Mouse (Mus musculus) intestine, embryonic 16.5 days (tissue): Measurements from ENCODE around the gene Cox6a2. TPM values are rescaled to one million over a fixed set of nuclear protein-coding genes. Genes with fewer than 3 reads are reported as not detected.

ENCODE experiments used
- ATAC-seq: fragments of 200-750 bp; cut with Nextera tagmentation; 2 replicates; pipeline ENCODE4 v1.8.0; 2017; ENCODE audit warnings: moderate TSS enrichment, moderate library complexity
- H3K27ac ChIP-seq: fragments of 300-500 bp; sonication (generic); 2 replicates; pipeline ENCODE4 v1.5.1; 2014; ENCODE audit warnings: mild to moderate bottlenecking, low read length
- H3K27me3 ChIP-seq: fragments of 300-500 bp; sonication (generic); replicated peaks from 2 replicates; pipeline ENCODE4 v1.6.1; 2014; ENCODE audit warnings: low read length, control low read depth, mixed read lengths; ENCODE audit not compliant: control insufficient read depth, insufficient read depth
- H3K36me3 ChIP-seq: fragments of 300-500 bp; sonication (generic); 2 replicates; pipeline ENCODE4 v1.6.1; 2014; ENCODE audit warnings: low read length, control low read depth; ENCODE audit not compliant: control insufficient read depth, insufficient read depth
- H3K4me1 ChIP-seq: fragments of 300-500 bp; sonication (generic); 2 replicates; pipeline ENCODE4 v1.6.1; 2014; ENCODE audit warnings: low read length, control low read depth, mixed read lengths; ENCODE audit not compliant: control insufficient read depth, insufficient read depth
- H3K4me2 ChIP-seq: fragments of 300-500 bp; sonication (generic); 2 replicates; pipeline ENCODE4 v1.6.1; 2014; ENCODE audit warnings: low read depth, low read length, control low read depth
- H3K4me3 ChIP-seq: fragments of 300-500 bp; sonication (generic); 2 replicates; pipeline ENCODE4 v1.5.1; 2014; ENCODE audit warnings: mild to moderate bottlenecking, low read length
- H3K9ac ChIP-seq: fragments of 300-500 bp; sonication (generic); 2 replicates; pipeline ENCODE4 v1.6.1; 2014; ENCODE audit warnings: low read depth, low read length
- H3K9me3 ChIP-seq: fragments of 300-500 bp; sonication (generic); 2 replicates; pipeline ENCODE4 v1.6.1; 2016; ENCODE audit warnings: low read length, control low read depth; ENCODE audit not compliant: control insufficient read depth
- WGBS: fragments of 180-500 bp; shearing (Covaris S2); extraction: QIAGEN DNeasy Blood & Tissue Kit; methylation state at CpG from one replicate; pipeline ENCODE4 v1.1.7; 2014; 5-methylcytosine and 5-hydroxymethylcytosine counted together
- polyA plus RNA-seq: library from polyadenylated mRNA; unstranded; fragments of >200 nt; fragmentation: Nextera tagmentation; extraction: Ambion mirVana; gene quantifications from 2 replicates; pipeline ENCODE4 v1.2.1, GENCODE M21; 2015

The Cox6a2 gene
- polyA plus RNA-seq, 1 experiment from 2014 or later = 0.95 TPM

DNA sequence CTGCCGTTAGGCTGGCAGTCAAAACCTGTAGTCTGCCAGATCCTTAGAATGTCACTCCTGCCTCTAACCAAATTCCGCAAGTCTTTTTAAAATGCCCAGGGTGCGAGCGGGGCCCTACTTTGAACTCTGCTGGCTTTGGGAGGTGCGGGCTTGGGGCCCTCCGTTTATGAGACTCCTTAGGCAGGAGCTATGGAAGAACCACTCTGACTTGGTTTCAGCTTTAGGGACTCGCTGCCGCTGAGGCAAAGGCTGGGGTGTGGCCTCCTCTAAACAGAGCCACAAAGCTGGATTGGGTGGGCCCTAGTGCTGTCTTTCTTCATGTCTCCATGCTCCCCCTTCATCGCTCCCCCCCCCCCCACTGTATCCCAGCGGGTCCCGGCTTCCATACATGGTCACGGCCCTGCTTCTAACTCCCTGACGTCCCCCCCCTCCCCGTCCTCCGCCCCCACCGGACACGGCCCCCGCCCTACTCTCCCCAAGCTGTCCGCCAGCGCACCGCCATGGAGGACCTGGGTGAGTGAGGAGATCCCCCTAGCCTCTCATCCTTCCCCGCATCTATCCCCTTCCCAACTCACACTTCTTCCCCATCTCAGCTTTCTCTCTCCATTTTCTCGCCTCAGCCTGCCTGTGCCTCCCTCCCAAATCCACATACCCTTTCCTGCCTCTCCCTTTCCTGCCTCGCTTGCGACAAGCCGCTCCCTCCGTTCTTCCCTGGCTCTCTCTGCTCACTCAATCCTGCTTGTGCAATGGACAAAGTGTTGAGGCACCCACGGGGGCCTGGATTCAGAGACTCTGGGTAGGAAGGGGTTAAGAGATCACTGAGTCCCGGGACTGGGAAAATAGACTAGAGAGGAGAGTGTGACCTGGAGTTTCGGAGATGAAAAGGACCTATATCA is 40.6 kb upstream of the Cox6a2 start, which contains the start of gene Tgfb1i1:
Gene Tgfb1i1, plus strand, starts transcription at position 317 of the 896 bp plus-strand sequence.
- H3K4me3 ChIP-seq = peak within 1 kb of the TSS; percentile 66
- peak within 1 kb of the TSS; percentile 85 for H3K9ac ChIP-seq
- H3K36me3 ChIP-seq = peaks cover 6% of the 10 kb centered on the region; the same call in 1 of the 2 replicates
- peak within 1 kb of the TSS; percentile 63 for H3K4me2 ChIP-seq
- WGBS = 2% methylated on average over 23 of the region's 30 CpGs
- no peaks in the 10 kb centered on the region for H3K27me3 ChIP-seq
- H3K4me1 ChIP-seq = peaks cover 12% of the 10 kb centered on the region; the same call in 1 of the 2 replicates
- peak within 1 kb of the TSS; percentile 97 for H3K27ac ChIP-seq
- peak; percentile 83 for ATAC-seq
- H3K9me3 ChIP-seq = no peaks in the 10 kb centered on the region

DNA sequence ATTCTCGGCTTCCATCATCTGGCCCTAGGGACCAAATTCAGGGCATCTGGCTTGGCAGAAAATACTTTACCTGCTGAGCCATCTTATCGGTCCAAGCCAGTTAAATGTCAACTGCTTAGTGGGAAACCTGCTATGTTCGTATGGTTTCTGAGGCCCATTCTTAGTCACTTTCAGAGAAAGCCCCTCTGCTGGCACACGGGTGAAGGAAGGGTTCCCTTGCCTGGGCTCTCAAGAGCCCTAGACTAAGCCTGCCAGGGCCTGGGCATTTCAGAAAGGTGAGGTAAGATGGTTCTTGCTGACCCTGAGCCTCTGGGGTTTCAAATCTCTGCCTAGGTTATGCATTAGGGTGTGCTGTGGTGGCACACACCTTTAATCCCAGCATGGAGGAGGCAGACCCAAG is 39.4 kb upstream of the Cox6a2 start:
- 85% methylated on average over 4 of the region's 4 CpGs for WGBS
- peaks cover 6% of the 10 kb centered on the region; the same call in 1 of the 2 replicates for H3K36me3 ChIP-seq
- H3K4me2 ChIP-seq = no peak overlapping the region
- ATAC-seq = no peak
- H3K4me3 ChIP-seq = no peak overlapping the region
- peak overlapping the region; percentile 85; the same call in 1 of the 2 replicates for H3K9ac ChIP-seq
- no peaks in the 10 kb centered on the region for H3K9me3 ChIP-seq
- peak overlapping the region; percentile 97 for H3K27ac ChIP-seq
- peaks cover 13% of the 10 kb centered on the region; the same call in 1 of the 2 replicates for H3K4me1 ChIP-seq
- H3K27me3 ChIP-seq = no peaks in the 10 kb centered on the region

DNA sequence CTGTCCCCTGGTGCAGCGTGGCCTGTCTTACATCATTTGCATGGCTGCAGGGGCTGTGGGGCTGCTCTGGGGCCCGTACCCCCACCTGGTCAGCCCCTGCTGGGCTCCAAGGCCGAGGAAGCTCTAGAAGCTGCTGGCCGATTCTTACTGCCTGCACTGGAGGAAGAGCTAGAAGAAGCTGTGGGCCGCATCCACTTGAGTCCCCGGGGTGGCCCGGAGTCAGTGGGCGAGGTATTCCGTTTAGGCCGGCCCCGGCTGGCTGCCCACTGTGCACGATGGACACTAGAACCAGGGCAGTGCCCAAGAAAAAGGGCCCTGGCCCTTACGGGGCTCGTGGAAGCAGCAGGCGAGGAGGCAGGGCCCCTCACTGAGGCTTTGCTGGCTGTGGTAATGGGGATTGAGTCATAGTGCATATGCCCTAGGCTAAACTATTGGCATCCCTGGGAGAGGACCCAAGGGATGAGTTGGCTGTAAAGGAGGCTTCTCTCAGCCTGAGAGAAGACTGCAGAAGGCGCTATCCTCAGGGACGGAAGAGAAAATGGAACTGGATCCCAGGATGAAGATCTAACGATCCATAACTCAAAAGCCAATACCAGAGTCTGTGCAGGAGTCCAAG is 38.3 kb upstream of the Cox6a2 start:
- no peaks in the 10 kb centered on the region for H3K27me3 ChIP-seq
- H3K27ac ChIP-seq = no peak overlapping the region
- H3K4me2 ChIP-seq = no peak overlapping the region
- H3K4me1 ChIP-seq = peaks cover 16% of the 10 kb centered on the region
- H3K36me3 ChIP-seq = peaks cover 11% of the 10 kb centered on the region; the same call in 1 of the 2 replicates
- no peaks in the 10 kb centered on the region for H3K9me3 ChIP-seq
- no peak overlapping the region for H3K4me3 ChIP-seq
- ATAC-seq = no peak
- WGBS = 89% methylated on average over 18 of the region's 18 CpGs
- H3K9ac ChIP-seq = no peak overlapping the region

DNA sequence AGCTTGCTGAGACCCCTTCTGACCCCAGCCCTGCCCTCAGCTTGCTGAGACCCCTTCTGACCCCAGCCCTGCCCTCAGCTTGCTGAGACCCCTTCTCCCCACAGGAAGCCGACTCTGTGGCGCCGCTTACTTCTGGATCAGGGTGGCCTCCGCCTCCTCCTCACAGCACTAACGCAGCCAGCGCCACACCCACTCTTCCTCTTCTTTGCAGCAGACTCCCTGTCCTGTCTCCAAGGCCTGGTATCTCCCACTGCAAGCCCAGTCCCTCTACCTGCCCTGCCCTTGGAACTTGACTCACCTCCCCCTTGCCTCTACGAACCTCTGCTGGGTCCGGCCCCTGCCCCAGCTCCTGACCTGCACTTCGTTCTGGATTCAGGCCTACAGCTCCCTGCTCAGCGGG is 37.7 kb upstream of the Cox6a2 start:
- no peaks in the 10 kb centered on the region for H3K9me3 ChIP-seq
- no peak overlapping the region for H3K27ac ChIP-seq
- peaks cover 11% of the 10 kb centered on the region; the same call in 1 of the 2 replicates for H3K36me3 ChIP-seq
- H3K9ac ChIP-seq = no peak overlapping the region
- H3K4me1 ChIP-seq = peaks cover 16% of the 10 kb centered on the region
- WGBS = 57% methylated on average over 10 of the region's 10 CpGs
- ATAC-seq = no peak
- H3K27me3 ChIP-seq = no peaks in the 10 kb centered on the region
- no peak overlapping the region for H3K4me2 ChIP-seq
- H3K4me3 ChIP-seq = no peak overlapping the region

DNA sequence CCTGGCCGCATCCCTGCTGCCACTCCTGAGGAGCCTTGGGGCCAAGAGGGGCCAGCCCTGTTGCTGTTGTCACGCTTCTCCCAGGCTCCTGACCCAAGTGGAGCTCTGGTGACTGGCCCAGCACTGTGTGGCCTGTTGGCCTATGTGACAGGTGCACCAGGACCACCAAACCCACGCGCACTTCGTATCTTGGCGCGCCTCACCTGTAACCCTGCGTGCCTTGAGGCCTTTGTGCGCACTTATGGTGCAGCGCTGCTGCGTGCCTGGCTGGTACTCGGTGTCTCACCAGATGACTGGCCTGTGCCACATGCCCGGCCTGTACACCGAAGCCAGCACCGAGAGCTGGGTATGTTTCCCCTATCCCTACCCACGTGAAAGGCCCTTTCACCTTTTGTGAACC is 36.1 kb upstream of the Cox6a2 start:
- peaks cover 11% of the 10 kb centered on the region for H3K4me1 ChIP-seq
- no peak overlapping the region for H3K4me2 ChIP-seq
- ATAC-seq = no peak
- no peaks in the 10 kb centered on the region for H3K9me3 ChIP-seq
- peaks cover 11% of the 10 kb centered on the region; the same call in 1 of the 2 replicates for H3K36me3 ChIP-seq
- 95% methylated on average over 16 of the region's 16 CpGs for WGBS
- H3K4me3 ChIP-seq = no peak overlapping the region
- no peak overlapping the region for H3K27ac ChIP-seq
- no peak overlapping the region for H3K9ac ChIP-seq
- H3K27me3 ChIP-seq = no peaks in the 10 kb centered on the region

DNA sequence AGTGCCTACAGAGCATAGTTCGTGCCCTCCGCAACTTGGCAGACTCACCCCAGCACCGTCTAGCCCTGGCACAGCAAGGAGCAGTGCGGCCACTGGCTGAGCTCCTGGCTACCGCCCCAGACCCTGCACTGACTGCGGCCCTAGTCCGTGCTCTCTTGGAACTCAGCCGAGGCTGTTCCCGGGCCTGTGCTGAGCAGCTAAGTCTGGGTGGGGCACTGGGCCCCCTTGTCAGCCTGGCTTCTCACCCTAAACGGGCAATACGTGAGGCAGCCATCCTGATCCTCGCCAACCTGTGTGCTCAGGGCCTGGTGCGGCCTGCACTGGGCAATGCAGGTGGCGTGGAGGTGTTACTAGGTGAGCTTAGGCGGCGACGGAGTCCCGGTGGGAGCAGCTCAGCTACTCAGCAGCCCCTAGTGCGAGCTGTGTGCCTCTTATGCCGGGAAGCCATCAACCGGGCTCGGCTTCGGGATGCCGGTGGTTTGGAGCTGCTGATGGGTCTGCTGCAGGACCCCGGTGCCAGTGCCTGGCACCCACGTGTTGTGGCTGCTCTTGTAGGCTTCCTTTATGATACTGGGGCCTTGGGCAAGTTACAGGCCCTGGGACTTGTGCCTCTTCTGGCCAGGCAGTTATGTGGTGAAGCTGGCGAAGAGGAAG is 34.1 kb upstream of the Cox6a2 start:
- no peak overlapping the region for H3K4me3 ChIP-seq
- 93% methylated on average over 27 of the region's 27 CpGs for WGBS
- ATAC-seq = no peak
- H3K9me3 ChIP-seq = no peaks in the 10 kb centered on the region
- peaks cover 11% of the 10 kb centered on the region; the same call in 1 of the 2 replicates for H3K36me3 ChIP-seq
- peaks cover 13% of the 10 kb centered on the region for H3K4me1 ChIP-seq
- no peak overlapping the region for H3K9ac ChIP-seq
- H3K4me2 ChIP-seq = no peak overlapping the region
- no peaks in the 10 kb centered on the region for H3K27me3 ChIP-seq
- no peak overlapping the region for H3K27ac ChIP-seq

DNA sequence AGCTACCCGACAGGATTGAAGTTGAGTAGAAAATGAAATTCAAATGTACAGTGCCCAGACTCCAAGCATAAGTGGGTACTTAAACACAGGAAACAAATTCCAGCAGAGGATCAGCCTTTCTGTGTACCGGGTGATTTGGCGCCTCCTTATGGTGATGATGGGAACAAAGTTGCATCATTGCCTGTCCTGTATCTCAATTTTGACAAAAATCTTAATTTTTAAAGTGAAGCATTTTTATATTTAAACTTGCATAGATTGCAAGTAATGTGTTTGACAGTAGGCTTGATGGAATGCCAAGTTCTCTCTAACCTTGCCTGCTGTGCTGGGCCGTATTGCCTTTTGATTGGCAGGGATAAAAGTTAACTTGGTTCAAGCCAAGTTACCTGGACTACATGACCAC is 32.8 kb upstream of the Cox6a2 start:
- Histone ChIP-seq H3K9ac (peak overlapping the region; percentile 21; the same call in 1 of the 2 replicates), H3K4me1 (peaks cover 13% of the 10 kb centered on the region), H3K4me2 (peak overlapping the region; percentile 56), H3K27ac (peak overlapping the region; percentile 68), H3K36me3 (peaks cover 4% of the 10 kb centered on the region; the same call in 1 of the 2 replicates), H3K27me3 (no peaks in the 10 kb centered on the region), H3K4me3 (peak overlapping the region; percentile 73), H3K9me3 (no peaks in the 10 kb centered on the region)
- 21% methylated on average over 4 of the region's 4 CpGs for WGBS
- ATAC-seq = no peak

DNA sequence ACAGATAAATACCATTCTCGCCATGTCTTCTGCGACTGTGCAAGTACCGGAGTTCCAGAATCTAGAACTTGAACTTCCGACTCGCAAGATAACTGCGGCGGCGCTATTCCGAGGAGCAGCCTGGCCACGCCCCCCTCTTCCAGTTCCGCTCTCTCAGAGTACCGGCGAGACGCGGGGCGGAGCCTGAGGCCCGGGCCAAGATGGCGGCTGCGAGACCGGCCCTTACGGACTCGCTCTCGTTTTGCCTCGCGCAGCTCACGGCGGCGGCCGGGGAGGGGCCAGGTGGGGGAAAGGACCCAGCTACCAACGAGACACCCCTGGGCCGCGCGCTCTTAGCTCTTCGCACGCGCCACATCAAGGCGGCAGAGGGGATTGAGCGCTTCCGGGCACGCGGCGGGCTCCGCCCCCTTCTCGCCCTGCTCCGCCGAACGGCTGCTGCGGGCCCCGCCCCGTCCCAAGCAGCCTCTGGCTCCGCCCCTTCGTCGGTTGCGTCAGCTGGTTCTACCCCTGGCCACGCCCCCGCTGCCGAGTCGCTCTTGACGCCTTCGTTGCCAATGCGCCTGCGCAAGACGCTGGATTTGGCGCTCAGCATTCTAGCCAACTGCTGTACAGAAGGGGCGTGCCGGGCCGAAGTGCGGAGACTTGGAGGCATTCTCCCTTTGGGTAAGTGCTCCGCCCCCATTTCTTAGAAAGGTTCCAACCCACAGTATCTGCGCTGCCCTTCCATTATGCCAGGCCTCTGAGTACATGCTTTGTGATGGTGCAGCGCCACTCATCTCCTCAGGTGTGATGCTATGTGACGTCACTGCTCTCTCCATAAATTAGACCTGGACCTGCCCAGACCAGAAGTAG is 32.0 kb upstream of the Cox6a2 start, which contains the start of gene 9130023H24Rik:
Gene 9130023H24Rik, minus strand, starts transcription at position 105 of the 852 bp plus-strand sequence.
- Histone ChIP-seq H3K27me3 (no peaks in the 10 kb centered on the region), H3K9ac (peak within 1 kb of the TSS; percentile 89), H3K4me3 (peak within 1 kb of the TSS; percentile 73), H3K4me1 (peaks cover 13% of the 10 kb centered on the region), H3K9me3 (no peaks in the 10 kb centered on the region), H3K27ac (peak within 1 kb of the TSS; percentile 95), H3K4me2 (peak within 1 kb of the TSS; percentile 56), H3K36me3 (peaks cover 4% of the 10 kb centered on the region; the same call in 1 of the 2 replicates)
- under 1% methylated on average over 67 of the region's 72 CpGs for WGBS
- peak; percentile 92 for ATAC-seq
